Mouse (Mus musculus): Measurements from ENCODE around the gene Lrr1.

DNA sequence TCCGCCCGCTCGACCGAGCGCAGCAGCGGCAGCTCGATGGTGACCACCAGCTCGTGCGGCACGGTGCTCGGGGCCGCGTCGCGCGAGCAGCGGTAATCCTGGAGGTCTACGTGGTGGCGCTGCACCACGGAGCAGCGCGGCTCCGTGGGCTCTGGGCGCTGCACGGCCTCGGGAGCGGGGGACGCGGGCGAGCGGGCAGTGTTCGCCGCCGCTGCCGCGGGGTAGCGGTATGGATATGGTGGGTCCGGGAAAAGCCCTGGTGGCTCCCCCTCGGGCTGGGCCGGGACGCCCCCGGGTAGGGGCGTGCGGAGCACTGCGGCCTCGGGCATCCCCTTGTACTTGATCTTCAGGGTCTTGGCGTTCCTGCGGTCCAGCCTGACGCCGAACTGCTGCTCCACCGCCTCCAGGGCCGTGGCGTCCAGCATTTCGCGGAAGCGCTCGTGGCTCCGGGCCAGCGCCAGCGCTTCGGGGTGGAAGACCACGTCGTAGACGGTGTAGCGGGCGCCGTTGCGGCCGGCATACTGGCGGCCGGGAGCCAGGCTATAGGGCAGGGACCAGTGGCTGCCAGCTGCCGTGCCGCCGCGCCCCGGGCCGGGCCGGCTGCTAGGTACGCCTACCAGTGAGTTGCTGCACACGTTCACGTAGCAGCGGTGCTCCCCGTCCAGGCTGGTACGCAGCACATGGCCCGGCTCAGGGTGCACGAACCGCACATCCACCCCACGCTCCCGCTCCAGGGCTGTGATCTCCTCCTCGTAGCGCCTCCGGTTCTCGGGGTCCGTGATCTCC lies 29.0 kb downstream of the Lrr1 start:
- TF ChIP-seq POLR2A (IDR thresholded peaks at IDR 0.05; ENCODE audit: low read depth, low read length) (no peak), RAD21 (IDR thresholded peaks at IDR 0.05; ENCODE audit: low read depth, low read length) (no peak), MAZ (IDR thresholded peaks at IDR 0.05; ENCODE audit: low read depth, low read length) (no peak), KAT2A (IDR thresholded peaks at IDR 0.05; ENCODE audit: insufficient replicate concordance, low read length) (no peak), CTCF (conservative IDR thresholded peaks at IDR 0.05 in 1 of 2, IDR thresholded peaks at IDR 0.05 in 1 of 2; ENCODE audit: low read depth in 2 of 2, low read length in 2 of 2) (no peak), USF2 (conservative IDR thresholded peaks at IDR 0.05; ENCODE audit: low read depth, low read length) (no peak)

Data from CH12.LX (cell line).